ENCODE assay signal across 9 mouse cellular contexts in genomic region chr3:138781492-138781891, GRCm38 (mm10). TPM values are rescaled to one million over a fixed set of nuclear protein-coding genes. Genes with fewer than 3 reads are reported as not detected.
DNase-seq lines count a peak whose midpoint lies in the region; ATAC-seq lines count a peak whose summit lies in the region.
"Had no signal": no experiment of that assay in that cellular context is flagged by ENCODE, and none has a peak within 500 bp of the region (broad histone marks: within the 10 kb centered on the region; RNA-seq: fewer than 3 reads in every experiment).

No protein-coding gene starts in this region.

- WGBS in kidney, embryonic 15.5 days, result 46% methylated on average over 9 of the region's 9 CpGs
- WGBS in embryonic facial prominence, embryonic 15.5 days, result 67% methylated on average over 9 of the region's 9 CpGs

- DNase-seq in cerebellum, adult 11-12 months, result peak; percentile 32
- DNase-seq in cerebellum, adult 9-11 months, result no peak
- no peak for DNase-seq in kidney, postnatal 14 days
- peak; percentile 61 for DNase-seq in lung, postnatal 10 days
- no peak for DNase-seq in right cerebral cortex, postnatal 36 days (ENCODE audit: low spot score in 2 of 2)
- no peak for DNase-seq in gastrocnemius, postnatal 10 days
- DNase-seq: cerebellum, postnatal 36 days had no signal

- ATAC-seq in kidney, embryonic 15.5 days (replicated peaks; ENCODE audit: low FRiP score), result peak; percentile 41
- 0 out of 2 replicates have a peak, but pooled peaks have one; percentile 5 for ATAC-seq in embryonic facial prominence, embryonic 15.5 days (ENCODE audit: insufficient number of reproducible peaks, low FRiP score, low TSS enrichment, low read depth)

- no peak overlapping the region for H3K27ac ChIP-seq in kidney, embryonic 15.5 days
- H3K27ac ChIP-seq in embryonic facial prominence, embryonic 15.5 days (replicated peaks), result no peak overlapping the region

- H3K9me3 ChIP-seq in kidney, embryonic 15.5 days (replicated peaks), result no peaks in the 10 kb centered on the region
- no peaks in the 10 kb centered on the region for H3K9me3 ChIP-seq in embryonic facial prominence, embryonic 15.5 days (replicated peaks)

- H3K4me1 ChIP-seq in kidney, embryonic 15.5 days, result peaks cover 53% of the 10 kb centered on the region
- H3K4me1 ChIP-seq in embryonic facial prominence, embryonic 15.5 days, result peaks cover 42% of the 10 kb centered on the region

- no peak overlapping the region for H3K9ac ChIP-seq in kidney, embryonic 15.5 days
- no peak overlapping the region for H3K9ac ChIP-seq in embryonic facial prominence, embryonic 15.5 days

- H3K36me3 ChIP-seq in kidney, embryonic 15.5 days, result no peaks in the 10 kb centered on the region
- no peaks in the 10 kb centered on the region for H3K36me3 ChIP-seq in embryonic facial prominence, embryonic 15.5 days

- no peaks in the 10 kb centered on the region for H3K27me3 ChIP-seq in kidney, embryonic 15.5 days
- H3K27me3 ChIP-seq in embryonic facial prominence, embryonic 15.5 days, result no peaks in the 10 kb centered on the region

- H3K4me3 ChIP-seq in kidney, embryonic 15.5 days (replicated peaks), result no peak overlapping the region
- no peak overlapping the region for H3K4me3 ChIP-seq in embryonic facial prominence, embryonic 15.5 days (replicated peaks)

- H3K4me2 ChIP-seq in kidney, embryonic 15.5 days, result no peak overlapping the region
- H3K4me2 ChIP-seq in embryonic facial prominence, embryonic 15.5 days (replicated peaks), result no peak overlapping the region

RNA-seq across cellular contexts. Expression of gene Tspan5, which starts 39.5 kb away (rescaled TPM):
- 26.3 and 28.9 TPM in 2 replicates for polyA plus RNA-seq in kidney, embryonic 15.5 days (2015; fragmentation: Nextera tagmentation; extraction: Ambion mirVana)
- 42.7 and 43.2 TPM in 2 replicates for polyA plus RNA-seq in embryonic facial prominence, embryonic 15.5 days (2015; fragmentation: Nextera tagmentation; extraction: Ambion mirVana)
- 10 to 100 TPM; 10.6 to 12.1 TPM for total RNA-seq in gastrocnemius, postnatal 10 days (2021)

Comparison
In these comparisons a context has a peak if more than half of its experiments do, and no peak if none do; other contexts are left out.
1. DNase-seq: peak in cerebellum, adult 11-12 months (single experiment) and lung, postnatal 10 days (single experiment); none in cerebellum, adult 9-11 months (single experiment), kidney, postnatal 14 days (single experiment), right cerebral cortex, postnatal 36 days (0 of 2) and gastrocnemius, postnatal 10 days (single experiment).